Mouse (Mus musculus) cerebellum, adult 18-20 months (tissue): ENCODE measurements around the gene Slc7a1.
"Not testable (repeated sequence)": the region's sequence is repeated elsewhere in the genome, so short reads cannot be mapped to it uniquely, and the experiment has no call there.

Experiments
- DNase-seq, 2 experiments: peaks; one replicate each; pipeline ENCODE4 v3.0.0; 2021

Slc7a1 gene

DNA sequence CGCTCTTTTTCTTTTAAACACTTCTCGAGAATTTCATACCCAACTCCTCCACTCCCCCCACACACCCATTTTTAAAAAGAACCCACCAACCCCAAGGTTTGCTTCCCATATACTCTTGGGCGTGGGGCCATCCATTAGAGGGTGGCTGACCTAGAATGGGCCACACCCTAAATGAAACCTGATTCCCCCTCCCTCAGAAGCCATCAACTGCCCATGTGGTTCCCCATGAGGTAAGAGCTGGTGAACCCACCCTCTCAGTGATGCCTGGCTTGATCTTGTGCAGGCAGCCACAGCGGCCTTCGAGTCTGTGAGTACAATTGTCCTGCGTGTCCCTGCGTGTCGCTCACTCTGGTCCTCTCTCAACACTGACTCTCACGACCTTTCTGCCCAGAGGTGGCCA lies 33.2 kb downstream of the Slc7a1 start:
- no peak for DNase-seq

- no peak for DNase-seq
Measured at GRCm38 (mm10) chr5:148363441-148364113, 36.1 kb downstream of the Slc7a1 start.

GRCm38 (mm10) chr5:148362296-148362695 lies 37.4 kb downstream of the Slc7a1 start:
- no peak for DNase-seq

DNA sequence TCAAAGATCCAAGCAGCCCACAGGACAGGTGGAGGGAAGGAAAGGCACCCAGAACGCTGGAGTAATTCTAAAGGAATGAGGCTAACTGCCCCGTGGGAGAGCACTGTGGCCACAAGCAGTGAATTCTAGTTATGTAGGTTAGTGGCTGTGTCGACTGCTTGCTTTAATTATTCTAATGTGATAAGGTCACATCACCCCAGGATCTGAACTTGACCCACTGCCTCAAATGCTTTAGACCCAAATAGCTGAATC lies 38.0 kb downstream of the Slc7a1 start:
- no peak for DNase-seq

DNA sequence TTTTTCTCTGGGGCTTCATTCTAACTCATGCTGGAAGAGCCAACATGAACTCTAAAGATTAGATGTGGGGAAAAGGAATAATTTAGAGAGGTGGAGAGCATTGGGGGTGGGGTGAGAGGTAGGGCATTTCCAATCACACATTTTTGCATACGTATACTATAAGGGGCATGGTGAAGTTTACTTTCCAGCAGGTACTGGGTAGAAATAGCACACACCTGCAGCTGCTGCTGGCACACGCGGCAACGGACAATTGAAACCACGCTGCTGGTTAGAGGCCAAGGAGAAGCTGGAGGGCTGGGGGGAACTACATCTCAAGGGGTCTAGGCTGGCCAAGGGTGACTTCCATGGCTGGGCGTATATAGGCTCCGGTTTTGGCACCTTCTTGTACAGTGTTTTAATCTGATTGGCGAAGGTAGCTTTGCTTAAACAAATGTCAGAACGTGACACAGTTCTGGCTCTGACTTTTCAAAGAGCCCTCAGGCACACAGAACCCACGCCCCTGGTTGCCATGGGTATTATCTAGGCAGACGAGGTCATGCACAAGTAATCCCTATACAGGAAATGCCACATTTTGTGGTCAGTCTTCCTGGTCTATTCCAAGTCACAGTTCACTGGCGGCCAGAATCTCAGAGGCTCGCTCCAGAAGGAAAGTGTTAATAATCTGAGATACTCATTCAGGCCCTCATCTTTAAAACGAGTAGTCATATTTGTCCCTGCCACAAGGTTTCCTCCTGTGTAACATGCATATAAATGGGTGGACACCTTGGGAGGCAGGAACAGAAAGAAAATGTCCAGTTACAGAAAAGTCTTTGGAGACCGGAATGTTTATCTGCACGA lies 38.6 kb downstream of the Slc7a1 start:
- DNase-seq: no peak

- DNase-seq: no peak
Measured at GRCm38 (mm10) chr5:148359131-148359530, 40.6 kb downstream of the Slc7a1 start.

DNA sequence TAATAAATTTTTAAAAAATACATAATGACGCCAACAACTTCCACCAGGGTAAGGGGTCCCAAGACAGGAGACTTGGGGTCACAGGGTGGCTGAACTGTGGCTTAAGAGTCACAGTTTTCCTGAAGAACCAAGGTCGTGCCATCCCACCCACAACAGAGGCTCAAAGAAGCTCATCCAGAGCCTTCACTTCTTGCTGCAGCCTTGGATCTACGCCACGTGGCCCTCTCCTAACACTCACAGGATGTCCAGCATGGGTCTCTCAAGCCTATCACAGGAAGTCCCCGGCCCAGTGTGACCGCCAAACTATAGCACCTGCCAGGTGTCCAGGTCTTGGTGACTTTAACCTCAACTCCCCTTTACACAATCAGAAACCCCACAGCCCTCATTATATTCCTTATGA lies 42.5 kb downstream of the Slc7a1 start:
- no peak for DNase-seq

- no peak for DNase-seq
Measured at GRCm38 (mm10) chr5:148355822-148356221, 43.9 kb downstream of the Slc7a1 start.

DNA sequence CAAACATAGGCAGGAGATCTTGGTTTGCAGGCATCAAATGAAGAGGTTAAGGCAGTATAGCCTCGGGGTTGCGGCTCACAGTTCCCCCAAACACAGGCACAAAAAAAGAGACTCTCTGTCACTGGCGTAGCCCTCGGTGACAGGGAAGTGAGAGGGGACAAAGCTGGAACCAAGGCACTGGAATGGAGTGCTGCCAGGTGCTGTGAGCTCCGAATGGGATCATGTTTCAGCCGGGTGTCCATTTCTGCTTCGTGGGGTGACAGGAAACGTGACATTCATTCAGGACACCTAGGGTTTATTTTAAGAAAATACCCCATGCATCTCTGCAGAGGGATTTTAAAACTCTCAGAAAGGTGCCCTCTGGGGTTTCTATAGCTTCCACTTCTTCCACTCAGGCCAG lies 45.2 kb downstream of the Slc7a1 start:
- DNase-seq: no peak

DNA sequence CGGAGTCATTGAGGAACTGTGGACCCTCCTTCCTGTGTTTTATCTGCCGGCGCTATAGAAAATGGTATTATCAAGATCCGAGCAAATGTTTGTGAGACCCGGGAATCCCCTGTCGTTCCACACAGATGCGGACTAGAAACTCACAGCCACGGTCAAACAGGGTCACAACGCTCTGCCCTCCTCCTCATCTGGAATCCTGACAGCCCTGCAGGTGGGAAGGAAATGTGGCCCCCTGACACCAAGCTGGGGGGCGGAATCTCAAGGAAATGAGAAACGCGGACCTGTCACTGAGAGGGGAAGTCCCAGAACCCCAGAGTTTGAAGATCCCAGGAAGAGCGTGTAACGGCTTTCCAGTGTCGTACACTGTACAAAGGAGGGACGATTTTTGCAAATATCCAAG lies 46.3 kb downstream of the Slc7a1 start:
- no peak for DNase-seq

GRCm38 (mm10) chr5:148349327-148350011 lies 50.2 kb downstream of the Slc7a1 start:
- no peak for DNase-seq

DNA sequence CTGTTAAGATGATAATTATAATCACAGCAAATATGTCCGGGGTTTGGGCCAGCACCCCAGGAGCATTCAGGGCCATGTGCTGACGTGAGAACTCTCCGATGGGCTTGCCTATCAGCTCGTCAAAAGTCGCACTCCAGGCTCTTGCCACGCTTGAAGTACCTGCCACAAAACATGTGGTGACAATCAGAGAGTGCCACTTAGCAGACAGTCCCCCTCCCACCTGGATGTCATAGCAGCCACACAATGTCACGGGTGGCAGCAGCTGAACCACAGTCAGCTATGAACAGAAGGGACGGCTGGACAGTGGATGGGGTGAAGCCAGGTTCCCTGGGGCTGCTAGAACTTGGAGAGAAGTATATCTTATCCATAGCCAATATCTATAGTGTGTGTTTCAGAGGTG lies 51.6 kb downstream of the Slc7a1 start:
- no peak for DNase-seq

DNA sequence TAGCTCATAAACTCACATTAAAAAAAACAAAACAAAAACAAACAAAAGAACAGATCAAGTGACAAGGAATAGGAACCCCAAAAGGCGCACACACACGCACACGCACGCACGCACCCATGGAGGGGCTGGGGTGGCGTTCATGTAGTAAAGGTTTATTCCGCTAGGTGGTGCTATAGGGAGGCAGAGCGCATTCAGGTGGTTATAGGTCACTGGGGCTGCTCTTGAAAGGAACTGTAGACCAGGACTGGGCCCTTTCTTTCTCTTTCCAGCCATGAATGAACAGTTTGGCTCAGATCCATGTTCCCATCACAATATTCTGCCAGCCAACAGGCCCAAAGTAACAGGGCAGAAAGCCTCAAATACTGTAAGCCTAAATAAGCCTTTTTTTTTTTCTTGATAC lies 53.2 kb downstream of the Slc7a1 start:
- no peak for DNase-seq

GRCm38 (mm10) chr5:148344374-148344773 lies 55.3 kb downstream of the Slc7a1 start:
- no peak for DNase-seq

DNA sequence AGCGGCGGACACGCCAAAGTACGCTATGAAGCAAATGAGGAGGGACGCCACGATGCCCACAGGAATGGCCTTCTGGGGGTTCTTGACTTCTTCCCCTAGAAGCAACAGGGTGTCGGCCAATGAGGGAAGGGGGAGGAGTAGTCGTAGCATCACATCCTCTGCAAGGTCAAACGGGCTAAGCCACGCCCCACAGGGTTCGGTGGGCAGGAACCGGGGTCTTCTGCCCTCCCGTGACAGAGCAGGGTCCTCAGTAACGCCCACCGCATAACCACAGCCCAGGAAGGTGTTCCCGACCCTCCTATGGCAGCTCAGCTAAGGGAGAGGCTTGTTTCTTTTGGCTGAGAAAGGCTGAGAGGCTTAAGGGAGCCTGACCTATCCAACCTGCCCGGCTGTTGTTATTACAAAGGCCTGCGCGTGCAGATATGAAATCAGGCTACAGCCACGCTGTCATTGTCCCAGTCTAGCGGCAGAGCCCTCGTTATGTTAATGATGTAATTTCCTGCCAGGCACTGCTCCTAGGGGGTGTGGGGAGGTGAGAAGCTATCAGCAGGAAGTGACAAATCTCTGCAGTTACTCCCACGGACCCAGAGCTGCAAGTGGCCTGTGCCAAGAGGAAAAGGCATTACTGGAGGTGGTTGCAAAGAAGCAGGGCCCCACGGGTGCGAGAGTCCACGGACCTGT lies 57.5 kb downstream of the Slc7a1 start:
- no peak for DNase-seq

DNA sequence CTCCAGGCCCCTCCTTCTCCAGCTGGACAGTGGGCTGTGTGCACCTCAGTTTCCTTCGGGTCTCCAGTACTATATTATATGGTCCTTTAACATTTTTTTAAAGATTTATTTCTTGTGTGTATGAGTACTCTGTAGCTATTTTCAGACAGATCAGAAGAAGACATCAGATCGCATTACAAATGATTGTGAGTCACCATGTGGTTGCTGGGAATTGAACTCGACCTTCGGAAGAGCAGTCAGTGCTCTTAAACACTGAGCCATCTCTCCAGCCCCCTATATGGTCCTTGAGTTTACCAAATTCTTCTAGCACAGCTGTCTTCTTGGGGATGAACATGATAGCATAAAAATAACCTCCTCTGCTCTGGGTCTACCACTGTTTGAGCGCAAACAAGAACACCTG lies 60.6 kb downstream of the Slc7a1 start:
- DNase-seq: no peak

GRCm38 (mm10) chr5:148332622-148332974 lies 67.1 kb downstream of the Slc7a1 start:
- DNase-seq: peak; percentile 78 to 79

GRCm38 (mm10) chr5:148331926-148332621 lies 67.6 kb downstream of the Slc7a1 start:
- peak in 1 of 2 experiments; percentile 10 for DNase-seq

DNA sequence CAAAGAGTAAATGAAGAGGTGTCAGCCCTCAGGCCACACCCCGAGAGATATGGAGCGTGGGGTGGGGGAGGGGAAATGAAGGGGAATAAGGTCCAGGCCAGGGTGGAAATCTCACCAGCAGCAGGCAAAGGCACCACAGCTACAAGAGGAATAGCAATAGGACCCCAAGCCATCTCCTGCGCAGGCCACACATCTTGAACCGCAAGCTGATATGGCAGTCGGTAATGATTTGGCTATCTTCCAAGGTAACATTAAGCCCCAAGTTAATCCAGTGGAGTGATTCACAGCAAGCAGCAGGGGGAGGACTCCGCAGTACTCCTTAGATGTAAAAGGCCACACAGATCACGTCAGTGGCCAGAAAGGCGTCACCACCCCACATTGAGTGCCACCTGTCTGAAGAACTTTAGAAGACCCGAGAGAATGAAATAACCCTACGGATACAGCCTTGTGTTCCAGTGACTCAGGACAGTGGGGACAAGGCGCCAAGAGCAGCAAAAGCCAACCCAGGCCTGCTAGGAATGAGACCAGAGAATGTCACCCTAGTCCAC lies 68.4 kb downstream of the Slc7a1 start:
- no peak for DNase-seq

DNA sequence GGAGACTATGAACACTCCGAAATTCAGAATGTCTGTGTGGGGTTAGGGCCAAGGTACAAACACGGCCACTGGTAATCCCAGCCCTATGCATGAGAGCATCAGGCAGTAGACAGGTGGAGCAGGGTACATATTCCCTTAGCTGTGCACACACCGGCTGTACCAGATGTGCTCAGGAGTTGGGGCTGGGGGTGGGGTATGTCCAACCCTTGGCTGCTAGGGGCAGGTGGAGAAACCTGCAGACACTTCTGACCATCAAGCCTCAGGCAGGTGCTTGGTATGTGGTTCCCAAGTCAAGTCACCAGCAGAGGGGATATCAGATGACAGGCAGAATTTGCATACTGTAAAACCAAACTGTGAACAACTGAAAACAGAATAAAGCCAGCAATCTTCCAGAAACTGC lies 70.7 kb downstream of the Slc7a1 start:
- no peak for DNase-seq

GRCm38 (mm10) chr5:148326295-148326694 lies 73.4 kb downstream of the Slc7a1 start:
- DNase-seq: not testable (repeated sequence)

GRCm38 (mm10) chr5:148325317-148325885 lies 74.3 kb downstream of the Slc7a1 start:
- peak; percentile 51 to 63 for DNase-seq
